Mouse (Mus musculus): ENCODE measurements around the gene Fbxo24.

GRCm38 (mm10) chr5:137570691-137571586, 57.9 kb downstream of the Fbxo24 start:
- TF ChIP-seq POLR2A (IDR thresholded peaks at IDR 0.05; ENCODE audit: low read depth, low read length) (no peak), CTCF (IDR thresholded peaks at IDR 0.05; ENCODE audit: extremely low read depth, insufficient read depth, insufficient read length, insufficient replicate concordance) (no peak)

Measured in spleen, adult 2 months (tissue).